Mouse (Mus musculus) MEL (cell line): ENCODE measurements around the gene Olfr279. TPM values are rescaled to one million over a fixed set of nuclear protein-coding genes. Genes with fewer than 3 reads are reported as not detected.

Source experiments
- DNase-seq: peaks from one replicate; pipeline ENCODE4 v3.0.0; 2011; ENCODE audit warnings: low read depth, low spot score
- H3K27ac ChIP-seq: 2 replicates; pipeline ENCODE4 v1.5.1; 2012; ENCODE audit warnings: low read depth, mild to moderate bottlenecking, control low read depth, low read length, moderate library complexity; ENCODE audit not compliant: control insufficient read depth
- H3K27me3 ChIP-seq, 2 experiments: fragments of 150-350 bp in 1 of 2; sonication (generic) in 1 of 2; 2 replicates each; pipeline ENCODE4 v1.6.1; 2012; ENCODE audit warnings: low read length in 2 of 2, mild to moderate bottlenecking in 2 of 2, improper control_type of control experiment in 1 of 2, moderate library complexity in 1 of 2; ENCODE audit not compliant: insufficient read depth in 2 of 2, control insufficient read depth in 1 of 2
- H3K36me3 ChIP-seq, 2 experiments: 2 replicates each; pipeline ENCODE4 v1.6.1; 2012 to 2014; ENCODE audit warnings: low read length in 2 of 2, improper control_type of control experiment in 1 of 2, inconsistent platforms in 1 of 2, mild to moderate bottlenecking in 1 of 2; ENCODE audit not compliant: insufficient read depth in 2 of 2, control insufficient read depth in 1 of 2
- H3K4me1 ChIP-seq, 2 experiments: fragments of 150-350 bp in 1 of 2; sonication (generic) in 1 of 2; 2 replicates each; pipeline ENCODE4 v1.6.1; 2012; ENCODE audit warnings: low read length in 2 of 2, improper control_type of control experiment in 1 of 2, mild to moderate bottlenecking in 1 of 2; ENCODE audit not compliant: insufficient read depth in 2 of 2, control insufficient read depth in 1 of 2
- H3K4me3 ChIP-seq, 2 experiments: fragments of 150-350 bp in 1 of 2; sonication (generic) in 1 of 2; 2 replicates each; pipeline ENCODE4 v1.5.1; 2012; ENCODE audit warnings: low read depth in 2 of 2, low read length in 2 of 2, mild to moderate bottlenecking in 2 of 2, moderate library complexity in 2 of 2, control low read depth in 1 of 2, improper control_type of control experiment in 1 of 2; ENCODE audit not compliant: control insufficient read depth in 1 of 2, insufficient read depth in 1 of 2
- H3K79me2 ChIP-seq: 2 replicates; pipeline ENCODE4 v1.6.1; 2012; ENCODE audit warnings: mild to moderate bottlenecking, low read length, moderate library complexity; ENCODE audit not compliant: control insufficient read depth, poor library complexity, insufficient read depth
- H3K9ac ChIP-seq: 2 replicates; pipeline ENCODE4 v1.6.1; 2012; ENCODE audit warnings: low read depth, mild to moderate bottlenecking, control low read depth, low read length, moderate library complexity; ENCODE audit not compliant: control insufficient read depth, poor library complexity, severe bottlenecking
- H3K9me3 ChIP-seq: fragments of 150-350 bp; sonication (generic); replicated peaks from 2 replicates; pipeline ENCODE4 v1.6.1; 2012; ENCODE audit warnings: mild to moderate bottlenecking, low read length, improper control_type of control experiment, moderate library complexity; ENCODE audit not compliant: insufficient read depth
- CHD1 ChIP-seq: IDR thresholded peaks from 2 replicates; pipeline ENCODE4 v1.6.1; 2012; ENCODE audit warnings: low read depth, mild to moderate bottlenecking, inconsistent platforms, low read length, improper control_type of control experiment
- ELF1 ChIP-seq: IDR thresholded peaks from 2 replicates; pipeline ENCODE4 v1.6.1; 2014; ENCODE audit warnings: low read depth, mild to moderate bottlenecking, inconsistent platforms, low read length, improper control_type of control experiment, moderate library complexity
- EP300 ChIP-seq, 2 experiments: IDR thresholded peaks; 2 replicates each; pipeline ENCODE4 v1.6.1; 2011; ENCODE audit warnings: improper control_type of control experiment in 2 of 2, low read length in 2 of 2, low read depth in 1 of 2, mild to moderate bottlenecking in 1 of 2
- ETS1 ChIP-seq: IDR thresholded peaks from 2 replicates; pipeline ENCODE4 v1.6.1; 2012; ENCODE audit warnings: low read depth, mild to moderate bottlenecking, inconsistent platforms, low read length, improper control_type of control experiment, moderate library complexity
- GABPA ChIP-seq: IDR thresholded peaks from 2 replicates; pipeline ENCODE4 v1.6.1; 2012; ENCODE audit warnings: low read depth, mild to moderate bottlenecking, inconsistent platforms, low read length, improper control_type of control experiment, moderate library complexity
- GATA1 ChIP-seq: IDR thresholded peaks from 2 replicates; pipeline ENCODE4 v1.6.1; 2011; ENCODE audit warnings: low read depth, low read length, improper control_type of control experiment
- HCFC1 ChIP-seq: IDR thresholded peaks from 2 replicates; pipeline ENCODE4 v1.6.1; 2012; ENCODE audit warnings: low read depth, mild to moderate bottlenecking, inconsistent platforms, low read length, improper control_type of control experiment, moderate library complexity
- MAFK ChIP-seq: IDR thresholded peaks from 2 replicates; pipeline ENCODE4 v1.6.1; 2011; ENCODE audit warnings: low read depth, mild to moderate bottlenecking, low read length, improper control_type of control experiment, borderline replicate concordance
- MAX ChIP-seq: IDR thresholded peaks from 2 replicates; pipeline ENCODE4 v1.6.1; 2011; ENCODE audit warnings: low read length, improper control_type of control experiment
- MAZ ChIP-seq: IDR thresholded peaks from 2 replicates; pipeline ENCODE4 v1.6.1; 2012; ENCODE audit warnings: low read depth, mild to moderate bottlenecking, inconsistent platforms, low read length, improper control_type of control experiment
- MYC ChIP-seq: IDR thresholded peaks from 2 replicates; pipeline ENCODE4 v1.6.1; 2011; ENCODE audit warnings: low read depth, mild to moderate bottlenecking, low read length, improper control_type of control experiment, moderate library complexity
- NRF1 ChIP-seq: IDR thresholded peaks from 2 replicates; pipeline ENCODE4 v1.6.1; 2014; ENCODE audit warnings: low read depth, mild to moderate bottlenecking, inconsistent platforms, low read length, improper control_type of control experiment, moderate library complexity; ENCODE audit not compliant: poor library complexity, insufficient read depth, severe bottlenecking
- POLR2A ChIP-seq, 2 experiments: IDR thresholded peaks; 2 replicates each; pipeline ENCODE4 v1.6.1; 2011 to 2012; ENCODE audit warnings: low read length in 2 of 2, mild to moderate bottlenecking in 2 of 2, control low read depth in 1 of 2, improper control_type of control experiment in 1 of 2, low read depth in 1 of 2, moderate library complexity in 1 of 2; ENCODE audit not compliant: control insufficient read depth in 1 of 2, insufficient read depth in 1 of 2, poor library complexity in 1 of 2
- RCOR1 ChIP-seq: IDR thresholded peaks from 2 replicates; pipeline ENCODE4 v1.6.1; 2012; ENCODE audit warnings: low read depth, mild to moderate bottlenecking, inconsistent platforms, low read length, improper control_type of control experiment
- SIN3A ChIP-seq: IDR thresholded peaks from 2 replicates; pipeline ENCODE4 v1.6.1; 2012; ENCODE audit warnings: low read length, improper control_type of control experiment, inconsistent platforms
- TBP ChIP-seq: IDR thresholded peaks from 2 replicates; pipeline ENCODE4 v1.8.0; 2011; ENCODE audit warnings: low read depth, low read length, improper control_type of control experiment
- TCF12 ChIP-seq: IDR thresholded peaks from 2 replicates; pipeline ENCODE4 v1.6.1; 2014; ENCODE audit warnings: low read depth, mild to moderate bottlenecking, inconsistent platforms, low read length, improper control_type of control experiment, moderate library complexity
- UBTF ChIP-seq: IDR thresholded peaks from 2 replicates; pipeline ENCODE4 v1.6.1; 2012; ENCODE audit warnings: low read depth, mild to moderate bottlenecking, inconsistent platforms, low read length, improper control_type of control experiment, moderate library complexity, borderline replicate concordance; ENCODE audit not compliant: insufficient read depth
- USF1 ChIP-seq: IDR thresholded peaks from 2 replicates; pipeline ENCODE4 v1.6.1; 2014; ENCODE audit warnings: low read depth, mild to moderate bottlenecking, inconsistent platforms, low read length, improper control_type of control experiment, moderate library complexity
- ZKSCAN1 ChIP-seq: IDR thresholded peaks from 2 replicates; pipeline ENCODE4 v1.6.1; 2012; ENCODE audit warnings: low read depth, mild to moderate bottlenecking, inconsistent platforms, low read length, improper control_type of control experiment, moderate library complexity
- polyA plus RNA-seq, 2 experiments: library from polyadenylated mRNA; stranded (reverse) in 1 of 2; unstranded in 1 of 2; fragments of >175 nt in 1 of 2; fragments of >200 nt in 1 of 2; gene quantifications; 2 replicates each; pipeline versions ENCODE4 v1.2.1 to v1.2.4; 2012; ENCODE audit warnings: low replicate concordance in 2 of 2, low read depth in 1 of 2; ENCODE audit not compliant: insufficient read length in 2 of 2, insufficient read depth in 1 of 2, missing spikeins in 1 of 2
- total RNA-seq: library from RNA; depleted of rRNA; stranded (reverse); fragments of 300-350 nt; gene quantifications from 2 replicates; pipeline ENCODE4 v1.2.3, GENCODE M21; 2012

Gene Olfr279
- total and polyA plus RNA-seq, 3 experiments: under 0.01 to 81.4 (median 0.03) TPM

- no peak for TF ChIP-seq GABPA
- TF ChIP-seq MAFK: no peak
- peak; percentile 94 for TF ChIP-seq MAX
Observed at GRCm38 (mm10) chr15:98511386-98511928, 19.3 kb downstream of the Olfr279 start (continued).

- Histone ChIP-seq H3K4me1 (peaks cover 12 to 35% of the 10 kb centered on the region in 2 experiments), H3K4me3 (peak overlapping the region; percentile 39 to 72), H3K36me3 (peaks cover 0 to 15% of the 10 kb centered on the region in 2 experiments; a peak in 2 of 4 replicates), H3K27ac (peak overlapping the region; percentile 90), H3K27me3 (no peaks in the 10 kb centered on the region), H3K9me3 (no peaks in the 10 kb centered on the region), H3K9ac (peak overlapping the region; percentile 13), H3K79me2 (no peaks in the 10 kb centered on the region; the same call in 1 of the 2 replicates)
- TF ChIP-seq ZKSCAN1 (no peak), EP300 (IDR thresholded peaks at IDR 0.05; ENCODE audit: low read depth in 1 of 2, low read length in 2 of 2) (peak; percentile 51 to 66; a peak in 3 of 4 replicates), GATA1 (peak; percentile 85), TCF12 (peak; percentile 43; the same call in 1 of the 2 replicates), ELF1 (no peak), MYC (peak; percentile 73; the same call in 1 of the 2 replicates), HCFC1 (0 out of 2 replicates have a peak, but pooled peaks have one; percentile 33), RCOR1 (peak; percentile 62; the same call in 1 of the 2 replicates), CHD1 (0 out of 2 replicates have a peak, but pooled peaks have one; percentile 18), USF1 (no peak), MAX (peak; percentile 18; the same call in 1 of the 2 replicates), MAZ (peak; percentile 46; the same call in 1 of the 2 replicates), NRF1 (no peak), UBTF (no peak), POLR2A (IDR thresholded peaks at IDR 0.05; ENCODE audit: control insufficient read depth in 1 of 2, insufficient read depth in 1 of 2, low read depth in 1 of 2, low read length in 2 of 2, poor library complexity in 1 of 2) (no peak), SIN3A (peak; percentile 33; the same call in 1 of the 2 replicates), TBP (peak; percentile 46; the same call in 1 of the 2 replicates), ETS1 (peak; percentile 56)
- peak; percentile 84 for DNase-seq
Observed at GRCm38 (mm10) chr15:98512232-98512631, 20.0 kb downstream of the Olfr279 start.
